Mouse (Mus musculus) B cell, adult 62 days (primary cell): ENCODE data around the gene B230307C23Rik. TPM values are rescaled to one million over a fixed set of nuclear protein-coding genes. Genes with fewer than 3 reads are reported as not detected.

Experiments used
- total RNA-seq: library from RNA; stranded (reverse); gene quantifications from 4 replicates; pipeline ENCODE4 v1.2.4, GENCODE M21; 2023

B230307C23Rik gene
- total RNA-seq: 10.8 to 23.7 TPM (median 14.7 TPM) in 4 replicates

GRCm38 (mm10) chr16:97996616-97997382 lies at the start of gene B230307C23Rik:
TSS of gene B230307C23Rik (plus strand) at chr16:97997315.

GRCm38 (mm10) chr16:97962151-97962948 lies 34.8 kb upstream of the B230307C23Rik start, which contains the start of the genes C2cd2 and Zbtb21:
TSS of gene C2cd2 (minus strand) at chr16:97962598.
TSS of gene Zbtb21 (minus strand) at chr16:97962622.

Other genes with a start within 250 kb of the B230307C23Rik start
- 0.53 to 0.69 TPM (median 0.64 TPM) in 3 of 4 replicates, not detected in the other for gene Ripk4, start 233.5 kb upstream of the B230307C23Rik start, total RNA-seq
- 25.9 to 34.2 TPM (median 30.2 TPM) in 4 replicates for gene Prdm15, start 145.5 kb upstream of the B230307C23Rik start, total RNA-seq
- 13.3 to 15.7 TPM (median 14.5 TPM) in 4 replicates for gene C2cd2, start 34.7 kb upstream of the B230307C23Rik start, total RNA-seq
- gene Zbtb21, start 34.7 kb upstream of the B230307C23Rik start, total RNA-seq: 107 to 126 TPM (median 114 TPM) in 4 replicates
- gene A630089N07Rik, start 85.1 kb downstream of the B230307C23Rik start, total RNA-seq: 6.3 to 8.1 TPM (median 6.6 TPM) in 4 replicates